Mouse (Mus musculus): ENCODE data around the gene Gm14406. TPM values are rescaled to one million over a fixed set of nuclear protein-coding genes. Genes with fewer than 3 reads are reported as not detected.
"Not testable (repeated sequence)": the region's sequence is repeated elsewhere in the genome, so short reads cannot be mapped to it uniquely, and the experiment has no call there.

The Gm14406 gene
- total RNA-seq (2021) = not detected
- long read RNA-seq, experiment 1 = 0 reads
- long read RNA-seq, experiment 2 = 0 reads

DNA sequence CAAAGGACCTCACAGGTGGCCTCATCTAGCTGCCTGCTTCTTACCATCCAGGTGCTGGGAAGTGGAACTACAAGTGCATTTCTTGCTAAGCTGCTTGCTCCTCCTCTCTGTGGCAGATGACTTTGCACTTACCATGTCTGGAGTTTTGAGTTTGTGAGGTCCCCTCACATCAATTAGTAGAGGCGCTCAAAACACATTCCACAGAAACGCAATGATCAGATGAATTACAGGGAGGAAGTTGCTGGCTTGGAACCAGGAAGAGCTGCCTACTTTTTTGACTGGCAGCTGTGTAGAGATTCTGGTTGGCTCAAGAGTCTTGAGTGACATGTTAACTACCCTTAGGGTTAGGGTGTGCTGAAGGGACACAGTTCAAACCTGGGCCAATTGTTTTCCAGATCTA is at the start of gene Gm14406:
Gm14406 (minus strand) TSS at position 213 of the 400 bp plus-strand sequence.
- not testable (repeated sequence) for DNase-seq

DNA sequence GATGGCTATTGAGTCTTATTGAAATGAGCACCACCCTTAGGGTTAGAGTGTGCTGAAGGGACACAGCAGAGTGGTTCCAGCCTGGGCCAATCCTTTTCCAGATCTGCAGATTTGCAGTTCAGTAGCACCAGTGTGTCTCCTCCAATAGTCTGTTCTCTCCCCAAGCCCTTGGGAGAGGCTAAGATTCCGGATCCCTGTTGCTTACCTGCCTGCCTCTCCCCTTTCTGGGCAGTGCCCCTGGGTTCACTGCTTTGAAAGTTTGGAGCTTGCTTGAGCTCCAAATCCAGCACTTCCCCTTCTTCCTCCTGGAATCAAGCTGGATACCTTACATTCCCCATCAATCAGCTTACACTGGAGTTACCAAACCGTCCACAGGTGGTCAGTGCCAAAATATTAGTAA is 2.9 kb downstream of the Gm14406 start:
- not testable (repeated sequence) for DNase-seq

DNA sequence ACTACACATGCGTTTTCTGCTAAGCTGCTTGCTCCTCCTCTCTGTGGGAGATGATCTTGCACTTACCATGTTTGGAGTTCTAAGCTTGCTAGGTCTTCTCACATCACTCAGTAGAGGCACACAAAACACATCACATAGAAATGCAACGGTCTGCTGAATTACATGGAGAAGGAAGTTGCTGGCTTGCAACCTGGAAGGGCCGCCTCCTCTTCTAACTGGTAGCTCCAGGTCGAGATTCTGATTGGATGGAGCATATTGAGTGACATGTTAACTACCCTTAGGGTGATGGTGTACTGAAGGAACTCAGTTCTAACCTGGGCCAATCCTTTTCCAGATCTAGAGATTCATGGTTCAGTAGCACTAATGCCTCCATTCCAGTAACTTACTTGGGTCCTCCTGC is 18.6 kb downstream of the Gm14406 start:
- not testable (repeated sequence) for DNase-seq

DNA sequence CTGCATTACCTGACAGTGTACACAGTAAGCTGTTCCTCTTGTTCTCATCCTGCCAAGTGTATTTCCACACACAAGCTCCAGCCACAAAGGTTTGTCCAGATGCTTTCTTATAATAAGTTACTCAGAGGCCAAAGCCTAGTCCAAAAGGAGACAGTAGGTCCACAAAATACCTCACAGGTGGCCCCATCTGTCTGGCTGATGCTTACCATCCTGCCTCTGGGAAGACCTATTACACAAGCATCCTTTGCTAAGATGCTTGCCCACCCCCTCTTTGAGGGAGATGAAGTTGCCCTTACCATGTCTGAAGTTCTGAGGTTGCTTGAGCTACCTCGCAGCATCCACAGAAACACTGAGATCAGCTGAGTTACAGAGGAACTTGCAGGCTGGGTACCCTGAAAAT is 22.7 kb downstream of the Gm14406 start:
- not testable (repeated sequence) for DNase-seq

DNA sequence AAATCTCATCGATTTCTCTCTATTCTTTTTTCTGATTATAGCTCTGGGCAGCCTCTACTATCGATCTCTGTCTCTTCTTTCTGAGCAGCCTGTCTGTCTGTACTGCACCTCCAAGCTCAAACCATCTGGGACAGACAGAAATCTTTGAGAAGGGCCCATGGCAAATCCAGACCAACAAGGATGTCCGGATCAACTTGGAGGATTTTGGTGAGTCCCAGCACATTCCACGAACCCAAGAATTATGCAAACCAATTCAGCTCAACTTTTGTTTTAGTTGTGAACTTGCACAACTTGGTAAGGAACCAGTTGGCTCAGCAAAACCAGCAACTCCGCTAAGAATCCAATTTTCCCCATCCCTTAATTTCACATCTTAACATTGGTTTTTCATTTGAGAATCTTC is 40.3 kb downstream of the Gm14406 start:
- not testable (repeated sequence) for DNase-seq

DNA sequence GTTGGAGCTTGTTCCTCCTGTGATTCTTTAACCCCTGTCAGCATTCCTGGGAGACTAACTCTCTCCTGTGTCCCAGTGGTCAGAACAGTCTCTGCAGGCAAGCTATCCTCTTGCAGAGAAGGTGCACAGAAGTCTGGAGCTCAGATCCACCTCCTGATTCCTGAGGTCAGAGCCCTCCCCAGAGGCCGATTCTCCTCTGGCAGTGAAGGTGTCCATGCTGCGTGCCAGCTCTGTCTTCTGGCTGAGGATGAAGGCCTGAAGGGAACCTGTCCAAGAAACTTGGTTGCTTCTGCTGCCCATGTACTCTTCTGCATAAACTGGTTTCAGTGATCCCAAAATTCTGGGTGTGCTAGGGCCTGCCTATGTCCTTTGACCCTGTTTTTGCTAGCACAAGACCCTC is 40.9 kb downstream of the Gm14406 start:
- DNase-seq = not testable (repeated sequence)

DNA sequence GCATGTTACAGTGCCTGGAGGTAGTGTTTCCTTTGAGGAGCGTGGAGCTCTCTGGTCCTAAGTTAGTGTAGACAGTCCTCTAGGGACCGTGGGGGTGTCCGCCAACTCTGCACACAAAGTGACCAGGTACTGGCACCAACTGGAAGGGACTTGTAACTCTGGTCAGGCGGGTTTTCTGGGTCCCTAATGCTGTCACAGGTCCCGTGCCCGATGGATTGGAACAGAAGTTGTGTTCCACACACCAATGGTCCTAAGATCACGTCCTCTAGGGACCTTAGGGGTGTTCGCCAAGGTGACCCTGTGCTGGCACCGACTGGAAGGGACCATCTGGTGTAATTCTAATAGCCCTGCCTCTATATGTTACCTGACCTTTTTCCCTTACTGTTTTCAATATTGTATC is 42.1 kb downstream of the Gm14406 start:
- no peak for DNase-seq

DNA sequence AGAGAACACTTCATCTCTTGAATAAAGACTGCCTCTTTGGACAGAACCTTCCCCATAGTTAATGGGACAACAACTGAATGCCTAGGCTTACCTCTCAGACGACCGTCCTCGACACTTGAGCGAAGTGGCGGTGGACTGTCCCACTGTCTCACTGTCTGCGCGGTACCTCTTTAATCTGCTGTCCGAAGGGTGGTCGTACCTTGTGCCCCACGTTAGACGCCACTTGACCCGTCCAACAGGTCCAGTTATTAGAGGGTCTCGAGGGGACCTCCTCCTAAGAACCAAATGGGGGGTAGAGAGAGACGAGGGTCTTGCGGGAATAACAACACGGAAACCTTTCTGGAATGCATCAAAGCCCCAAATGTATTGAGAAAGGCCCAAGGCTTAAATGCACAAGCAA is 53.8 kb downstream of the Gm14406 start:
- not testable (repeated sequence) for DNase-seq

DNA sequence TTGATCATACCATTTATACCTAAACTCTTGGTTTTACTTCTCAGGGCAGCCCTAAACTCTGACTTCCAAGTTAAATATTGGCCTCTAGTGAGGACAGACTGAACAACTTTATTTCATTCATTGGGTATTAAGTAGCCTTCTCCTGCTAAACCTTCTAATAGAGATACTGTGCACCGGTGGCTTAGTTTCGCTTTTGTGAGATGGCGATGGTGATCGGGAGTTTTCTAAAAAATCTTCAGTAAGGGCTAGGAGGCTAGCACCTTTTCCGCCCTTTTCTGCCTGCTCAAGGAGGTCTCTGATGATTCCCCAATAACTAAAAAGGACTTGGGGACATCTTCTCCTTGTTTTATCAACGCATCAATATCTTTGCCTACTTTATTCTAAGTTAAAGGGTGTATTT is 54.3 kb downstream of the Gm14406 start:
- not testable (repeated sequence) for DNase-seq

DNA sequence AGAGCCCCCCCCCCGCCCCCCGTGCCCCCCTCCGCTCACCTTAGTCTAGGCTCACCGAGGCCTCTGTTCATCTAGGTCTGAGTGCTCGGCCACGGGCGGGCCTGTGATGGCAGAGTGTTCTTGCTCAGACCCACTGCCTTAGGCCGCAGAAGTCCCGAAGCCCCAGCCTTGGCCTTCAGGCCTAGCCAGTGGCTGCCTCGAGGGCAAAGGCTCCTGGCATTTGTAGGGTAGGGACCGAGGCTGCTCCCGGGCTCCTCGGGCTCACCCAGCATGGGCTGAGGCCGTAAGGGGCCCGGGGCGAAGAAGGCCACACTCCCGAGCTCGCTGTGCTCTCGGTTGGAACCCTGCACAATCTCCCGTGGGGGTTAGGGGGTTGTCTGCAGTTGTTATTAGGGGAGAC is 54.9 kb downstream of the Gm14406 start:
- no peak for DNase-seq

DNA sequence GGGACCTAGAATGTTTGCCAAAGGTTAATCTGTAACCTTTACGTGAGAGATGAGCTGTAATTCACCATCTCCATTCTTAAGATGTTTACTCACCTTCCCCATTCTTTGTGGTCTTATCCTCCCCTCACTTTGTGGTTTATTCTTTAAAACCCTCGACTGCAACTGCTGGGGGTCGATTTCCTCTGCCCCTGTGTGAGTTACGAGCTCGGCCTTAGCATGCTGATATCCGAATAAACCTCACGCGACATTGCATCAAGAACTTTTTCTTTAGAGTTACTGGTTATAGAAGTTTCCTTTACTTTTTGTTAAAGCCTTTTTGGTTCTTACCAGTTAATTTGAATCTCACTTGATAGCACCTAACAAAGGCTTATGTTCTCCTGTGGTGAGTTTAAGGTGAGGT is 58.0 kb downstream of the Gm14406 start:
- no peak for DNase-seq

Other genes starting within 250 kb of the Gm14406 start
- 10 to 100 TPM; 17.5 to 24.4 TPM for gene Gm14418, start 179.9 kb downstream of the Gm14406 start, total RNA-seq (2021)
- gene Zfp970, start 113.5 kb downstream of the Gm14406 start, total RNA-seq (2021) = 10 to 100 TPM; 45.6 to 48.8 TPM
- 10 to 100 TPM; 40.5 to 48.3 TPM for gene Gm14403, start 80.0 kb downstream of the Gm14406 start, total RNA-seq (2021)
- 10 to 100 TPM; 21.0 to 32.0 TPM for gene Gm14322, start 181.1 kb upstream of the Gm14406 start, total RNA-seq (2021)

Data from adrenal gland, postnatal 10 days (tissue).